Mouse (Mus musculus) liver, embryonic 14.5 days (tissue): ENCODE data around the gene Hsf4.
"Not testable (repeated sequence)": the region's sequence is repeated elsewhere in the genome, so short reads cannot be mapped to it uniquely, and the experiment has no call there.

Experiments
- CTCF ChIP-seq: IDR thresholded peaks from 2 replicates; pipeline ENCODE4 v1.5.1; 2016; ENCODE audit warnings: antibody characterized with exemption, low read depth, control low read depth
- EP300 ChIP-seq: IDR thresholded peaks from 2 replicates; pipeline ENCODE4 v1.6.1; 2016; ENCODE audit warnings: antibody characterized with exemption, low read depth

DNA sequence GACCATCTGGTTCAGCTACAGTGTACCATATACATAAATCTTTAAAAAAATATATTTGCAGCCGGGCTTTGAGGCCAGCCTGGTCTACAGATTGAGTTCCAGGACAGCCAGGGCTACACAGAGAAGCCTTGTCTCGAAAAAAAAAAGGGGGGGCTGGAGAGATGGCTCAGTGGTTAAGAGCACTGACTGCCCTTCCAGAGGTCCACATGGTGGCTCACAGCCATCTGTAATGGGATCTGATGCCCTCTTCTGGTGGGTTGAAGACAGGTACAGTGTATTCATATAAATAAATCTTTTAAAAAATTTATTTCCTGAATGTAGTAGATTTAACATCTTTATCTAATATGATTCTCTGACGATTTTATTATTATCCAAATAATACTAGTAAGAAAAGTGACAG, 22.2 kb downstream of the Hsf4 start:
- peak; percentile 31; the same call in 1 of the 2 replicates for TF ChIP-seq CTCF
- not testable (repeated sequence) for TF ChIP-seq EP300
